ENCODE assay signal across 20 mouse cellular contexts in the genomic region with DNA sequence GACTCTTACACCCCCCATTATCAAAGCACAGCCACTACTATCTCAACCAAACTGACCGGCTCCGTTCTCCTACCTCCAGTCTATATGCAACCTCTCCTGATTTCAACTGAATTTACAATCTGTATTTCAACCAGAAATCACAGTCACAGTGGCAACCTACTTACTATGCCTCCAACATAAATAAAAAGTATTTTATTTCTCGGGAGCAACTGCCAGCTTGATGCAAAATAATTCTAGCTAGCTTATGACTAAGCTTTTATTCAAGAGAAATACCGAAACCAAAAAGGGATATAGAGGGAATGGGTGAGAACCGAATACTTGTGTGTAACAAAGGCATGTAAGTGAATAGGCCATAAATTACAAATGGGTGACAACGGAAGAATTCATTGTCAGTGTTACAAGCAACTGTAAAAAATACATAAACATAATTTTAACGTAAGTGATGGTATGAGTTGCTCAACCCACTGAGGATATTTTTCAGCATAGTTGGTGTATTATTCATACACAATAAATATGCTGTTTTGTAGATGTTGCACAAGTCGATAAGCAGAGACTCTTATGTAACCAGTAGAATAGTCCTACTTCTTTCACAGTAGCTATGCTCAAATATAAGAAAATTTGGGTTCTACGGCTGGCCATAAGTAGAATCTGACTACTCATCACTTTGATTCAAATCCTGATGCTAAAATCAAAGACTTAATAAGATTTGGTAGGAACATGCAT.
"Had no signal": no experiment of that assay in that cellular context is flagged by ENCODE, and none has a peak within 500 bp of the region (broad histone marks: within the 10 kb centered on the region; RNA-seq: fewer than 3 reads in every experiment).

No protein-coding gene starts in this region.

- H3K4me3 ChIP-seq: limb, embryonic 10.5 days; limb, embryonic 13.5 days; liver, embryonic 12.5 days; liver, embryonic 15.5 days; lung, embryonic 15.5 days; midbrain, embryonic 12.5 days; midbrain, embryonic 15.5 days; neural tube, embryonic 12.5 days; neural tube, embryonic 15.5 days; stomach, embryonic 15.5 days had no signal

- DNase-seq: kidney, adult 2 months; kidney, postnatal 25 days; liver; lung, adult 18-20 months; lung, postnatal 36 days; retina, postnatal 1 day; spleen, adult 18-20 months; thymus, postnatal 36 days had no signal

- H3K4me2 ChIP-seq: limb, embryonic 13.5 days; liver, embryonic 12.5 days; liver, embryonic 15.5 days; lung, embryonic 15.5 days; midbrain, embryonic 12.5 days; midbrain, embryonic 15.5 days; neural tube, embryonic 12.5 days; neural tube, embryonic 15.5 days; stomach, embryonic 15.5 days had no signal

- ATAC-seq: intestine, postnatal 0 days; liver, embryonic 12.5 days; midbrain, embryonic 15.5 days had no signal

- H3K27me3 ChIP-seq: limb, embryonic 13.5 days; liver, embryonic 12.5 days; liver, embryonic 15.5 days; lung, embryonic 15.5 days; midbrain, embryonic 12.5 days; midbrain, embryonic 15.5 days; neural tube, embryonic 12.5 days; neural tube, embryonic 15.5 days; stomach, embryonic 15.5 days had no signal

- H3K36me3 ChIP-seq: limb, embryonic 10.5 days; limb, embryonic 13.5 days; liver, embryonic 12.5 days; liver, embryonic 15.5 days; lung, embryonic 15.5 days; midbrain, embryonic 12.5 days; midbrain, embryonic 15.5 days; neural tube, embryonic 12.5 days; stomach, embryonic 15.5 days had no signal

- H3K9ac ChIP-seq: limb, embryonic 13.5 days; liver, embryonic 12.5 days; liver, embryonic 15.5 days; lung, embryonic 15.5 days; midbrain, embryonic 12.5 days; midbrain, embryonic 15.5 days; neural tube, embryonic 12.5 days; neural tube, embryonic 15.5 days; stomach, embryonic 15.5 days had no signal

- H3K27ac ChIP-seq: kidney, postnatal 0 days; limb, embryonic 10.5 days; limb, embryonic 13.5 days; liver, embryonic 12.5 days; liver, embryonic 15.5 days; lung, embryonic 15.5 days; midbrain, embryonic 12.5 days; midbrain, embryonic 15.5 days; neural tube, embryonic 12.5 days; neural tube, embryonic 15.5 days; stomach, embryonic 15.5 days had no signal

- H3K4me1 ChIP-seq: limb, embryonic 10.5 days; liver, embryonic 12.5 days; liver, embryonic 15.5 days; lung, embryonic 15.5 days; midbrain, embryonic 12.5 days; midbrain, embryonic 15.5 days; neural tube, embryonic 12.5 days; neural tube, embryonic 15.5 days; stomach, embryonic 15.5 days had no signal

- H3K9me3 ChIP-seq: limb, embryonic 10.5 days; limb, embryonic 13.5 days; liver, embryonic 12.5 days; liver, embryonic 15.5 days; lung, embryonic 15.5 days; midbrain, embryonic 12.5 days; midbrain, embryonic 15.5 days; neural tube, embryonic 12.5 days; neural tube, embryonic 15.5 days; stomach, embryonic 15.5 days had no signal
